Mouse (Mus musculus) embryonic fibroblast, embryonic 13.5 days (primary cell): ENCODE results near the gene Nfib.

Experiments used
- CTCF ChIP-seq: IDR thresholded peaks from 2 replicates; pipeline ENCODE4 v1.5.1; 2011; ENCODE audit warnings: mild to moderate bottlenecking, control low read depth, low read length, moderate library complexity, borderline replicate concordance; ENCODE audit not compliant: insufficient read depth
- POLR2A ChIP-seq: IDR thresholded peaks from 2 replicates; pipeline ENCODE4 v1.6.1; 2011; ENCODE audit warnings: low read depth, mild to moderate bottlenecking, control low read depth, low read length, moderate library complexity

- TF ChIP-seq CTCF (no peak), POLR2A (no peak)
Observed at GRCm38 (mm10) chr4:82552238-82552637, 153.3 kb downstream of the Nfib start.
